Mouse (Mus musculus): ENCODE results near the gene F8. TPM values are rescaled to one million over a fixed set of nuclear protein-coding genes. Genes with fewer than 3 reads are reported as not detected.

Gene F8
- polyA plus RNA-seq, 2 experiments, result 0.58 to 1.5 TPM

- 93% methylated on average over 1 of the region's 1 CpGs for WGBS
- no peaks in the 10 kb centered on the region for H3K9me3 ChIP-seq (ENCODE audit: control insufficient read depth, low read length)
- no peaks in the 10 kb centered on the region for H3K4me1 ChIP-seq (ENCODE audit: control insufficient read depth, insufficient read depth, low read length)
- DNase-seq (ENCODE audit: low spot score) (no peak), ATAC-seq (ENCODE audit: low FRiP score, low read depth) (no peak)
- no peak overlapping the region for H3K9ac ChIP-seq (ENCODE audit: low read depth, low read length, severe bottlenecking)
- H3K4me2 ChIP-seq (replicated peaks; ENCODE audit: low read depth, low read length, severe bottlenecking), result no peak overlapping the region
- TF ChIP-seq POLR2A (IDR thresholded peaks at IDR 0.05; ENCODE audit: borderline replicate concordance, extremely low read depth, insufficient read depth, insufficient read length), result no peak
- no peaks in the 10 kb centered on the region for H3K27me3 ChIP-seq (ENCODE audit: control insufficient read depth, insufficient read depth, low read length)
- H3K36me3 ChIP-seq (ENCODE audit: control insufficient read depth, insufficient read depth, low read length), result peaks cover under 1% of the 10 kb centered on the region; the same call in 1 of the 2 replicates
- no peak overlapping the region for H3K27ac ChIP-seq (replicated peaks; ENCODE audit: low read depth, low read length)
- H3K4me3 ChIP-seq (replicated peaks; ENCODE audit: low read length), result no peak overlapping the region
Observed at GRCm38 (mm10) chrX:75399471-75399870, 17.1 kb upstream of the F8 start.

- no peaks in the 10 kb centered on the region for H3K36me3 ChIP-seq (ENCODE audit: control insufficient read depth, insufficient read depth, low read length)
- peak overlapping the region; percentile 67; the same call in 1 of the 2 replicates for H3K27ac ChIP-seq (replicated peaks; ENCODE audit: low read depth, low read length)
- no peak for TF ChIP-seq POLR2A (IDR thresholded peaks at IDR 0.05; ENCODE audit: borderline replicate concordance, extremely low read depth, insufficient read depth, insufficient read length)
- H3K9me3 ChIP-seq (ENCODE audit: control insufficient read depth, low read length), result no peaks in the 10 kb centered on the region
- peak overlapping the region; percentile 43 for H3K4me2 ChIP-seq (replicated peaks; ENCODE audit: low read depth, low read length, severe bottlenecking)
- H3K4me3 ChIP-seq (replicated peaks; ENCODE audit: low read length), result peak overlapping the region; percentile 53
- peak overlapping the region; percentile 72 for H3K9ac ChIP-seq (ENCODE audit: low read depth, low read length, severe bottlenecking)
- no peak for DNase-seq (ENCODE audit: low spot score)
- H3K27me3 ChIP-seq (ENCODE audit: control insufficient read depth, insufficient read depth, low read length), result no peaks in the 10 kb centered on the region
- no peak for ATAC-seq (ENCODE audit: low FRiP score, low read depth)
- H3K4me1 ChIP-seq (ENCODE audit: control insufficient read depth, insufficient read depth, low read length), result no peaks in the 10 kb centered on the region
- 65% methylated on average over 5 of the region's 5 CpGs for WGBS
Observed at GRCm38 (mm10) chrX:75381699-75382098, 716 bp downstream of the F8 start.

GRCm38 (mm10) chrX:75381176-75381575, 1.2 kb downstream of the F8 start:
- 73% methylated on average over 1 of the region's 1 CpGs for whole genome bisulfite sequencing
- H3K4me3 ChIP-seq (replicated peaks; ENCODE audit: low read length), result no peak overlapping the region
- H3K36me3 ChIP-seq (ENCODE audit: control insufficient read depth, insufficient read depth, low read length), result no peaks in the 10 kb centered on the region
- H3K4me1 ChIP-seq (ENCODE audit: control insufficient read depth, insufficient read depth, low read length), result no peaks in the 10 kb centered on the region
- no peak overlapping the region for H3K9ac ChIP-seq (ENCODE audit: low read depth, low read length, severe bottlenecking)
- no peak overlapping the region for H3K27ac ChIP-seq (replicated peaks; ENCODE audit: low read depth, low read length)
- no peaks in the 10 kb centered on the region for H3K9me3 ChIP-seq (ENCODE audit: control insufficient read depth, low read length)
- H3K4me2 ChIP-seq (replicated peaks; ENCODE audit: low read depth, low read length, severe bottlenecking), result no peak overlapping the region
- no peak for TF ChIP-seq POLR2A (IDR thresholded peaks at IDR 0.05; ENCODE audit: borderline replicate concordance, extremely low read depth, insufficient read depth, insufficient read length)
- ATAC-seq (ENCODE audit: low FRiP score, low read depth) (no peak), DNase-seq (ENCODE audit: low spot score) (no peak)
- no peaks in the 10 kb centered on the region for H3K27me3 ChIP-seq (ENCODE audit: control insufficient read depth, insufficient read depth, low read length)

- no peaks in the 10 kb centered on the region for H3K27me3 ChIP-seq (ENCODE audit: control insufficient read depth, insufficient read depth, low read length)
- no peak for ATAC-seq (ENCODE audit: low FRiP score, low read depth)
- H3K9me3 ChIP-seq (ENCODE audit: control insufficient read depth, low read length), result no peaks in the 10 kb centered on the region
- no peak for TF ChIP-seq POLR2A (IDR thresholded peaks at IDR 0.05; ENCODE audit: borderline replicate concordance, extremely low read depth, insufficient read depth, insufficient read length)
- no peak overlapping the region for H3K4me2 ChIP-seq (replicated peaks; ENCODE audit: low read depth, low read length, severe bottlenecking)
- H3K36me3 ChIP-seq (ENCODE audit: control insufficient read depth, insufficient read depth, low read length), result no peaks in the 10 kb centered on the region
- H3K9ac ChIP-seq (ENCODE audit: low read depth, low read length, severe bottlenecking), result no peak overlapping the region
- no peak overlapping the region for H3K4me3 ChIP-seq (replicated peaks; ENCODE audit: low read length)
- DNase-seq (ENCODE audit: low spot score), result no peak
- H3K4me1 ChIP-seq (ENCODE audit: control insufficient read depth, insufficient read depth, low read length), result no peaks in the 10 kb centered on the region
- H3K27ac ChIP-seq (replicated peaks; ENCODE audit: low read depth, low read length), result no peak overlapping the region
Observed at GRCm38 (mm10) chrX:75376815-75377214, 5.6 kb downstream of the F8 start.

- Histone ChIP-seq H3K27me3 (ENCODE audit: control insufficient read depth, insufficient read depth, low read length) (no peaks in the 10 kb centered on the region), H3K9me3 (ENCODE audit: control insufficient read depth, low read length) (no peaks in the 10 kb centered on the region), H3K4me3 (replicated peaks; ENCODE audit: low read length) (no peak overlapping the region), H3K36me3 (ENCODE audit: control insufficient read depth, insufficient read depth, low read length) (no peaks in the 10 kb centered on the region), H3K27ac (replicated peaks; ENCODE audit: low read depth, low read length) (no peak overlapping the region), H3K9ac (ENCODE audit: low read depth, low read length, severe bottlenecking) (no peak overlapping the region), H3K4me1 (ENCODE audit: control insufficient read depth, insufficient read depth, low read length) (no peaks in the 10 kb centered on the region), H3K4me2 (replicated peaks; ENCODE audit: low read depth, low read length, severe bottlenecking) (no peak overlapping the region)
- no peak for ATAC-seq (ENCODE audit: low FRiP score, low read depth)
- WGBS, result 73% methylated on average over 2 of the region's 2 CpGs
- no peak for TF ChIP-seq POLR2A (IDR thresholded peaks at IDR 0.05; ENCODE audit: borderline replicate concordance, extremely low read depth, insufficient read depth, insufficient read length)
- DNase-seq (ENCODE audit: low spot score), result peak; percentile 46
Observed at GRCm38 (mm10) chrX:75372666-75373425, 9.6 kb downstream of the F8 start.

All from limb, embryonic 14.5 days (tissue).